Mouse (Mus musculus): ENCODE results near the gene Lcn11. TPM values are rescaled to one million over a fixed set of nuclear protein-coding genes. Genes with fewer than 3 reads are reported as not detected.

The Lcn11 gene
- not detected for total RNA-seq (2023)

GRCm38 (mm10) chr2:25776717-25777116 lies at the start of gene Lcn11:
TSS of gene Lcn11 (plus strand) at chr2:25777017.

DNA sequence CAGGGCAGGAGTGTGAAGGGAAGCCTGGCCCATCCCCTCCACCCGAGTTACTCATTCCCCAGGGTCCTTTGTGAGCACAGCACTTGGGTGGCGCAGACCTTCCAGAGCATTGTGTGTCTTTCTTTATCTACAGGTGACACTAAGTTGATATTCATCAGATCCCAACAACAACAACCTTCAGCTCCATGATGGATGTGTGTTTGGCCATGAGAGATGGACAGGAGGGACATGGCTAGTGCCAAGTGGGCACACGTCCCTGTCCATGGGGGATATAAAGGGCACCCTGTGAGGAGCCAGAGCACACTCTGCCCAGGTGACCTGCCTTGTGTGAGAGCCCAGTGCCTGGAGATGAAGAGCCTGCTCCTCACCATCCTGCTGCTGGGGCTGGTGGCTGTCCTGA lies 40.1 kb upstream of the Lcn11 start, which contains the start of gene Obp2b:
TSS of gene Obp2b (plus strand) at position 301 of the 400 bp plus-strand sequence.

GRCm38 (mm10) chr2:25765269-25765668 lies 11.5 kb upstream of the Lcn11 start, which contains the start of gene Lcn3:
TSS of gene Lcn3 (plus strand) at chr2:25765569.

GRCm38 (mm10) chr2:25781957-25782356 lies 5.1 kb downstream of the Lcn11 start, which contains the start of gene Gm13539:
TSS of gene Gm13539 (plus strand) at chr2:25782257.

GRCm38 (mm10) chr2:25815748-25816147 lies 38.9 kb downstream of the Lcn11 start, which contains the start of gene Glt6d1:
TSS of gene Glt6d1 (minus strand) at chr2:25815848.

DNA sequence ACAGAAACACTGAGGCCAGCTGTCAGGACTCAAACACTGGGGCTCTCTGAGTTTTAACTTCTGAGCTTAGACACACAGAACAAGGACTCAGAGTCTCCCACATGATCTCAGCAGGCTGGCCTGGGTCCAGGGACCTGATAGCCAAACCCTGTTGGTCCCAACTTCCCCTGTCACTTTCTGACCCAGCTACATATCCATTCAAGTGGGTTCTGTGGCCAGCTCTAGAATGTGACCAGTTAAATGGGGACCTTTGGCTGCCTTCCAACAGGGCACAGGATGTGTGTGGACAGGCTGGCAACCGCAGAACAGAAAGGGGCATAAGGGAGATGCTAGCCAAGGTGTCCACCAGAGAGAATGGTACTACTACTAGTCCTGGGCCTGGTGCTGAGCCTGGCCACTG lies 46.0 kb downstream of the Lcn11 start, which contains the start of gene Lcn9:
TSS of gene Lcn9 (plus strand) at position 348 of the 400 bp plus-strand sequence.

Other genes starting within 250 kb of the Lcn11 start
- gene Traf2, start 230.1 kb upstream of the Lcn11 start, total RNA-seq (2023), result 10 to 100 TPM; 21.6 to 24.3 TPM
- gene Edf1, start 219.2 kb upstream of the Lcn11 start, total RNA-seq (2023), result 10 to 100 TPM; 87.5 to 92.7 TPM
- under 1 TPM; 0.42 to 0.62 TPM for gene Mamdc4, start 202.2 kb upstream of the Lcn11 start, total RNA-seq (2023)
- gene Phpt1, start 201.8 kb upstream of the Lcn11 start, total RNA-seq (2023), result 1 to 10 TPM; 4.7 to 5.8 TPM
- not detected for gene Ajm1, start 195.3 kb upstream of the Lcn11 start, total RNA-seq (2023)
- 10 to 100 TPM; 28.3 to 46.4 TPM for gene Rabl6, start 168.5 kb upstream of the Lcn11 start, total RNA-seq (2023)
- not detected for gene Ccdc183, start 159.3 kb upstream of the Lcn11 start, total RNA-seq (2023)
- gene Tmem141, start 155.0 kb upstream of the Lcn11 start, total RNA-seq (2023), result 1 to 10 TPM; 3.5 to 4.4 TPM
- 1 to 10 TPM; 1.8 to 2.7 TPM for gene Fcna, start 149.0 kb upstream of the Lcn11 start, total RNA-seq (2023)
- not detected for gene Lcn8, start 123.9 kb upstream of the Lcn11 start, total RNA-seq (2023)
- not detected for gene Lcn5, start 119.1 kb upstream of the Lcn11 start, total RNA-seq (2023)
- not detected for gene Lcn6, start 100.2 kb upstream of the Lcn11 start, total RNA-seq (2023)
- gene Lcn10, start 94.3 kb upstream of the Lcn11 start, total RNA-seq (2023), result not detected
- not detected for gene Obp2a, start 77.0 kb upstream of the Lcn11 start, total RNA-seq (2023)
- gene Bmyc, start 70.3 kb upstream of the Lcn11 start, total RNA-seq (2023), result 1 to 10 TPM; 4.0 to 6.7 TPM
- gene Obp2b, start 40.0 kb upstream of the Lcn11 start, total RNA-seq (2023), result not detected
- gene Lcn3, start 11.4 kb upstream of the Lcn11 start, total RNA-seq (2023), result not detected
- not detected for gene Gm13539, start 5.2 kb downstream of the Lcn11 start, total RNA-seq (2023)
- gene Glt6d1, start 38.8 kb downstream of the Lcn11 start, total RNA-seq (2023), result not detected
- gene Lcn9, start 46.1 kb downstream of the Lcn11 start, total RNA-seq (2023), result not detected
- not detected for gene Sohlh1, start 70.2 kb downstream of the Lcn11 start, total RNA-seq (2023)
- not detected for gene Kcnt1, start 86.7 kb downstream of the Lcn11 start, total RNA-seq (2023)
- 10 to 100 TPM in 1 of 2 experiments, 1 to 10 TPM in 1; 7.9 to 15.9 TPM for gene Camsap1, start 206.3 kb downstream of the Lcn11 start, total RNA-seq (2023)
- 10 to 100 TPM; 18.7 to 36.4 TPM for gene Ubac1, start 244.7 kb downstream of the Lcn11 start, total RNA-seq (2023)